Comparison of ENCODE assay signal across 28 mouse cellular contexts in the genomic region with DNA sequence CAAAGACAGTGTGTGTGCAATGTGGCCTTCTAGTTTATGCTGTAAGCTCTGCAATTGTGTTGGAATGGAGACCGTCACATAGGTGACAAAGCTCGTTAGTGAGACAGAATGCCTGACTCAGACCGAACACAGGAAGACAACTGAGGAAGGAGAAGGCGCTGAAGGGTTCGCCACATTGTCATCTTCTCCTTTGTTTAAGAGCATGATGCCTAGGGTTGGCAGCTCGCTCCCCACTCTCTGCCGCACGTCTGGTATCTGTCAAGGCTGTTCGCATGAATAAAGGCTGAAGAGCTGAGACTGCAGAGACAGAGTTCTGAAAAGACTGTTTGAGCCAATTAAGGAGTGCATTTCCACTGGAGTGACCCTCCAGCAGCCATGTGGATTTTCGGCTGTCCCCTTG.
DNase-seq lines count a peak whose midpoint lies in the region; ATAC-seq lines count a peak whose summit lies in the region.
"Had no signal": no experiment of that assay in that cellular context is flagged by ENCODE, and none has a peak within 500 bp of the region (broad histone marks: within the 10 kb centered on the region; RNA-seq: fewer than 3 reads in every experiment).

No protein-coding gene starts in this region.

- no peak for DNase-seq in forebrain, embryonic 10.5 days (ENCODE audit: extremely low spot score, low spot score)
- DNase-seq in midbrain, embryonic 14.5 days, result peak; percentile 15
- DNase-seq in lung, postnatal 36 days, result no peak
- DNase-seq in gastrocnemius, postnatal 4 days (ENCODE audit: low spot score in 2 of 2), result no peak
- no peak for DNase-seq in cerebellum, adult 9-11 months
- DNase-seq: adrenal gland, postnatal 25 days; cerebellum, adult 2 months; cerebellum, postnatal 25 days; gastrocnemius, adult 2 months; kidney, adult 8-10 months; kidney, postnatal 4 days; layer of hippocampus, postnatal 36 days; left cerebral cortex, postnatal 4 days; liver; lung, adult 2 months; lung, postnatal 10 days; right cerebral cortex, postnatal 14 days had no signal

- no peaks in the 10 kb centered on the region for H3K36me3 ChIP-seq in forebrain, embryonic 10.5 days (replicated peaks)
- H3K36me3 ChIP-seq in forebrain, embryonic 15.5 days, result no peaks in the 10 kb centered on the region
- H3K36me3 ChIP-seq in midbrain, embryonic 14.5 days (ENCODE audit: control insufficient read depth, insufficient read depth, low read length), result no peaks in the 10 kb centered on the region
- no peaks in the 10 kb centered on the region for H3K36me3 ChIP-seq in midbrain, embryonic 16.5 days (ENCODE audit: control insufficient read depth, insufficient read depth, low read length)
- H3K36me3 ChIP-seq in embryonic facial prominence, embryonic 15.5 days, result no peaks in the 10 kb centered on the region
- H3K36me3 ChIP-seq: G1E; heart, embryonic 10.5 days; heart, embryonic 15.5 days; neural tube, embryonic 13.5 days had no signal

- H3K9ac ChIP-seq in forebrain, embryonic 15.5 days (replicated peaks), result no peak overlapping the region
- H3K9ac ChIP-seq in midbrain, embryonic 14.5 days (replicated peaks; ENCODE audit: low read length), result no peak overlapping the region
- no peak overlapping the region for H3K9ac ChIP-seq in midbrain, embryonic 16.5 days (ENCODE audit: low read depth, low read length)
- H3K9ac ChIP-seq in embryonic facial prominence, embryonic 15.5 days, result no peak overlapping the region
- H3K9ac ChIP-seq: heart, embryonic 15.5 days; liver, embryonic 14.5 days; neural tube, embryonic 13.5 days had no signal

- 0 out of 2 replicates have a peak overlapping the region, but pooled peaks have one; percentile 7 for H3K27ac ChIP-seq in forebrain, embryonic 10.5 days
- H3K27ac ChIP-seq in forebrain, embryonic 15.5 days (replicated peaks), result no peak overlapping the region
- no peak overlapping the region for H3K27ac ChIP-seq in midbrain, embryonic 14.5 days (replicated peaks; ENCODE audit: low read depth, low read length)
- no peak overlapping the region for H3K27ac ChIP-seq in midbrain, embryonic 16.5 days (ENCODE audit: low read length)
- H3K27ac ChIP-seq in embryonic facial prominence, embryonic 15.5 days (replicated peaks), result peak overlapping the region; percentile 58; the same call in 1 of the 2 replicates
- H3K27ac ChIP-seq: gastrocnemius, adult 2 months; heart, embryonic 10.5 days; heart, embryonic 15.5 days; kidney, postnatal 0 days; liver, embryonic 14.5 days; neural tube, embryonic 13.5 days had no signal

- WGBS in forebrain, embryonic 10.5 days, result 62% methylated on average over 10 of the region's 10 CpGs
- WGBS in forebrain, embryonic 15.5 days, result 33% methylated on average over 10 of the region's 10 CpGs
- 38% methylated on average over 10 of the region's 10 CpGs for whole genome bisulfite sequencing in midbrain, embryonic 14.5 days
- WGBS in midbrain, embryonic 16.5 days, result 49% methylated on average over 10 of the region's 10 CpGs
- WGBS in embryonic facial prominence, embryonic 15.5 days, result 52% methylated on average over 10 of the region's 10 CpGs

- no peaks in the 10 kb centered on the region for H3K9me3 ChIP-seq in forebrain, embryonic 10.5 days
- H3K9me3 ChIP-seq in forebrain, embryonic 15.5 days, result no peaks in the 10 kb centered on the region
- no peaks in the 10 kb centered on the region for H3K9me3 ChIP-seq in midbrain, embryonic 14.5 days (ENCODE audit: control insufficient read depth, low read length)
- no peaks in the 10 kb centered on the region for H3K9me3 ChIP-seq in midbrain, embryonic 16.5 days (replicated peaks; ENCODE audit: control insufficient read depth, low read length, poor library complexity, severe bottlenecking)
- no peaks in the 10 kb centered on the region for H3K9me3 ChIP-seq in embryonic facial prominence, embryonic 15.5 days (replicated peaks)
- H3K9me3 ChIP-seq: G1E; heart, embryonic 10.5 days; heart, embryonic 15.5 days; neural tube, embryonic 13.5 days had no signal

- H3K4me1 ChIP-seq in forebrain, embryonic 10.5 days, result peaks cover 9% of the 10 kb centered on the region
- H3K4me1 ChIP-seq in forebrain, embryonic 15.5 days, result no peaks in the 10 kb centered on the region
- no peaks in the 10 kb centered on the region for H3K4me1 ChIP-seq in midbrain, embryonic 14.5 days (ENCODE audit: control insufficient read depth, insufficient read depth, low read length)
- H3K4me1 ChIP-seq in midbrain, embryonic 16.5 days (ENCODE audit: control insufficient read depth, insufficient read depth, low read length), result no peaks in the 10 kb centered on the region
- H3K4me1 ChIP-seq in embryonic facial prominence, embryonic 15.5 days, result peaks cover 12% of the 10 kb centered on the region
- H3K4me1 ChIP-seq: heart, embryonic 10.5 days; heart, embryonic 15.5 days; neural tube, embryonic 13.5 days had no signal

- no peak overlapping the region for H3K4me3 ChIP-seq in forebrain, embryonic 10.5 days
- no peak overlapping the region for H3K4me3 ChIP-seq in forebrain, embryonic 15.5 days
- H3K4me3 ChIP-seq in midbrain, embryonic 14.5 days (replicated peaks; ENCODE audit: low read depth, low read length), result no peak overlapping the region
- no peak overlapping the region for H3K4me3 ChIP-seq in midbrain, embryonic 16.5 days (ENCODE audit: low read depth, low read length)
- no peak overlapping the region for H3K4me3 ChIP-seq in embryonic facial prominence, embryonic 15.5 days (replicated peaks)
- H3K4me3 ChIP-seq: gastrocnemius, adult 2 months; heart, embryonic 10.5 days; heart, embryonic 15.5 days; neural tube, embryonic 13.5 days had no signal

- H3K4me2 ChIP-seq in forebrain, embryonic 15.5 days (replicated peaks), result no peak overlapping the region
- no peak overlapping the region for H3K4me2 ChIP-seq in midbrain, embryonic 14.5 days (ENCODE audit: low read length)
- H3K4me2 ChIP-seq in midbrain, embryonic 16.5 days (ENCODE audit: low read length), result no peak overlapping the region
- H3K4me2 ChIP-seq in embryonic facial prominence, embryonic 15.5 days (replicated peaks), result no peak overlapping the region
- H3K4me2 ChIP-seq: heart, embryonic 15.5 days; neural tube, embryonic 13.5 days had no signal

- ATAC-seq in forebrain, embryonic 15.5 days (replicated peaks), result no peak
- ATAC-seq in midbrain, embryonic 14.5 days (ENCODE audit: low FRiP score, low TSS enrichment), result no peak
- ATAC-seq in midbrain, embryonic 16.5 days, result no peak
- no peak for ATAC-seq in embryonic facial prominence, embryonic 15.5 days (ENCODE audit: insufficient number of reproducible peaks, low FRiP score, low TSS enrichment, low read depth)
- ATAC-seq: hindbrain, embryonic 16.5 days; Patski had no signal

- H3K27me3 ChIP-seq in forebrain, embryonic 10.5 days (ENCODE audit: poor library complexity, severe bottlenecking), result no peaks in the 10 kb centered on the region
- H3K27me3 ChIP-seq in forebrain, embryonic 15.5 days, result no peaks in the 10 kb centered on the region
- no peaks in the 10 kb centered on the region for H3K27me3 ChIP-seq in midbrain, embryonic 14.5 days (ENCODE audit: control insufficient read depth, insufficient read depth, low read length)
- no peaks in the 10 kb centered on the region for H3K27me3 ChIP-seq in midbrain, embryonic 16.5 days (ENCODE audit: control insufficient read depth, insufficient read depth, low read depth, low read length)
- H3K27me3 ChIP-seq in embryonic facial prominence, embryonic 15.5 days, result no peaks in the 10 kb centered on the region
- H3K27me3 ChIP-seq: heart, embryonic 15.5 days; neural tube, embryonic 13.5 days; Patski had no signal

Comparison
In these comparisons a context has a peak if more than half of its experiments do, and no peak if none do; other contexts are left out.
1. H3K27ac ChIP-seq: peak in forebrain, embryonic 10.5 days (single experiment) and embryonic facial prominence, embryonic 15.5 days (single experiment); none in forebrain, embryonic 15.5 days (single experiment), midbrain, embryonic 14.5 days (single experiment) and midbrain, embryonic 16.5 days (single experiment).